Mouse (Mus musculus) forebrain, postnatal 0 days (tissue): ENCODE measurements around the gene Pip5k1b. TPM values are rescaled to one million over a fixed set of nuclear protein-coding genes. Genes with fewer than 3 reads are reported as not detected.

Source experiments
- ATAC-seq: fragments of 200-750 bp; cut with Nextera tagmentation; 2 replicates; pipeline ENCODE4 v1.8.0; 2017; ENCODE audit warnings: mild to moderate bottlenecking, moderate library complexity
- DNase-seq: peaks from one replicate; pipeline ENCODE4 v3.0.0-alpha.2; 2015
- H3K27ac ChIP-seq: fragments of 300-500 bp; sonication (generic); 2 replicates; pipeline ENCODE4 v1.5.1; 2014; ENCODE audit warnings: low read depth, mild to moderate bottlenecking, antibody characterized with exemption, low read length, moderate library complexity, mixed read lengths
- H3K27me3 ChIP-seq: fragments of 300-500 bp; sonication (generic); 2 replicates; pipeline ENCODE4 v1.6.1; 2014; ENCODE audit warnings: mild to moderate bottlenecking, low read length, mixed read lengths; ENCODE audit not compliant: insufficient read depth
- H3K36me3 ChIP-seq: fragments of 300-500 bp; sonication (generic); 2 replicates; pipeline ENCODE4 v1.6.1; 2014; ENCODE audit warnings: mild to moderate bottlenecking, moderate library complexity; ENCODE audit not compliant: insufficient read depth
- H3K4me1 ChIP-seq: fragments of 300-500 bp; sonication (generic); 2 replicates; pipeline ENCODE4 v1.6.1; 2014; ENCODE audit warnings: antibody characterized with exemption; ENCODE audit not compliant: insufficient read depth
- H3K4me2 ChIP-seq: fragments of 300-500 bp; sonication (generic); 2 replicates; pipeline ENCODE4 v1.6.1; 2014; ENCODE audit warnings: low read depth, mild to moderate bottlenecking, moderate library complexity
- H3K4me3 ChIP-seq: fragments of 300-500 bp; sonication (generic); 2 replicates; pipeline ENCODE4 v1.5.1; 2014; ENCODE audit warnings: low read depth, low read length, mixed read lengths
- H3K9ac ChIP-seq: fragments of 300-500 bp; sonication (generic); 2 replicates; pipeline ENCODE4 v1.6.1; 2014; ENCODE audit warnings: mild to moderate bottlenecking
- H3K9me3 ChIP-seq: fragments of 300-500 bp; sonication (generic); 2 replicates; pipeline ENCODE4 v1.6.1; 2016; ENCODE audit warnings: low read length
- CTCF ChIP-seq: sonication (generic); IDR thresholded peaks from 2 replicates; pipeline ENCODE4 v1.5.1; 2016; ENCODE audit warnings: antibody characterized with exemption, control low read depth, low read depth
- WGBS: fragments of 180-500 bp; shearing (Covaris S2); extraction: QIAGEN DNeasy Blood & Tissue Kit; methylation state at CpG from one replicate; pipeline ENCODE4 v1.1.7; 2014; 5-methylcytosine and 5-hydroxymethylcytosine counted together
- polyA plus RNA-seq: library from polyadenylated mRNA; unstranded; fragments of >200 nt; fragmentation: Nextera tagmentation; extraction: Ambion mirVana; gene quantifications from 2 replicates; pipeline ENCODE4 v1.2.1, GENCODE M21; 2015
- total RNA-seq: library from RNA; depleted of rRNA; stranded (reverse); fragments of >200 nt; gene quantifications from 2 replicates; pipeline ENCODE4 v1.2.3, GENCODE M21; 2014

The Pip5k1b gene
- total and polyA plus RNA-seq, 2 experiments from 2014 or later: 1.8 to 2.7 TPM

- WGBS: 79% methylated on average over 15 of the region's 15 CpGs
Observed at GRCm38 (mm10) chr19:24526731-24527612, 28.7 kb downstream of the Pip5k1b start.

GRCm38 (mm10) chr19:24523476-24524313, 32.0 kb downstream of the Pip5k1b start:
- DNase-seq (peak; percentile 26), ATAC-seq (no peak)
- Histone ChIP-seq H3K27me3 (no peaks in the 10 kb centered on the region), H3K4me2 (no peak overlapping the region), H3K9me3 (no peaks in the 10 kb centered on the region), H3K4me3 (no peak overlapping the region), H3K36me3 (no peaks in the 10 kb centered on the region), H3K4me1 (no peaks in the 10 kb centered on the region), H3K9ac (no peak overlapping the region), H3K27ac (no peak overlapping the region)
- no peak for TF ChIP-seq CTCF
- WGBS: 71% methylated on average over 15 of the region's 15 CpGs

More at GRCm38 (mm10) chr19:24526731-24527612, 28.7 kb downstream of the Pip5k1b start:
- no peak overlapping the region for H3K4me3 ChIP-seq
- DNase-seq (no peak), ATAC-seq (no peak)
- H3K4me1 ChIP-seq: no peaks in the 10 kb centered on the region
- no peak overlapping the region for H3K27ac ChIP-seq
- no peaks in the 10 kb centered on the region for H3K36me3 ChIP-seq
- TF ChIP-seq CTCF: no peak
- no peaks in the 10 kb centered on the region for H3K9me3 ChIP-seq
- no peak overlapping the region for H3K4me2 ChIP-seq
- no peaks in the 10 kb centered on the region for H3K27me3 ChIP-seq
- no peak overlapping the region for H3K9ac ChIP-seq

- H3K4me2 ChIP-seq: no peak overlapping the region
- ATAC-seq (no peak), DNase-seq (no peak)
- H3K27ac ChIP-seq: no peak overlapping the region
- no peak for TF ChIP-seq CTCF
- no peaks in the 10 kb centered on the region for H3K36me3 ChIP-seq
- H3K4me1 ChIP-seq: no peaks in the 10 kb centered on the region
- H3K9ac ChIP-seq: no peak overlapping the region
- no peaks in the 10 kb centered on the region for H3K27me3 ChIP-seq
- no peak overlapping the region for H3K4me3 ChIP-seq
- WGBS: 89% methylated on average over 7 of the region's 7 CpGs
- H3K9me3 ChIP-seq: no peaks in the 10 kb centered on the region
Observed at GRCm38 (mm10) chr19:24521997-24522396, 33.7 kb downstream of the Pip5k1b start.

GRCm38 (mm10) chr19:24521146-24521545, 34.5 kb downstream of the Pip5k1b start:
- Histone ChIP-seq H3K9ac (no peak overlapping the region), H3K36me3 (no peaks in the 10 kb centered on the region), H3K4me1 (no peaks in the 10 kb centered on the region), H3K4me3 (no peak overlapping the region), H3K27ac (no peak overlapping the region), H3K4me2 (no peak overlapping the region), H3K9me3 (no peaks in the 10 kb centered on the region), H3K27me3 (no peaks in the 10 kb centered on the region)
- TF ChIP-seq CTCF: no peak
- ATAC-seq (no peak), DNase-seq (no peak)
- 89% methylated on average over 9 of the region's 9 CpGs for WGBS

- Histone ChIP-seq H3K36me3 (no peaks in the 10 kb centered on the region), H3K4me3 (no peak overlapping the region), H3K4me1 (no peaks in the 10 kb centered on the region), H3K4me2 (no peak overlapping the region), H3K27ac (no peak overlapping the region), H3K9me3 (no peaks in the 10 kb centered on the region), H3K27me3 (no peaks in the 10 kb centered on the region), H3K9ac (no peak overlapping the region)
- ATAC-seq: no peak
- 90% methylated on average over 6 of the region's 6 CpGs for WGBS
- no peak for TF ChIP-seq CTCF
- no peak for DNase-seq
Observed at GRCm38 (mm10) chr19:24519732-24520409, 35.8 kb downstream of the Pip5k1b start.

GRCm38 (mm10) chr19:24518384-24518783, 37.3 kb downstream of the Pip5k1b start:
- Histone ChIP-seq H3K4me2 (no peak overlapping the region), H3K36me3 (no peaks in the 10 kb centered on the region), H3K27ac (no peak overlapping the region), H3K27me3 (no peaks in the 10 kb centered on the region), H3K9ac (no peak overlapping the region), H3K4me1 (no peaks in the 10 kb centered on the region), H3K4me3 (no peak overlapping the region), H3K9me3 (no peaks in the 10 kb centered on the region)
- DNase-seq (no peak), ATAC-seq (no peak)
- no peak for TF ChIP-seq CTCF

GRCm38 (mm10) chr19:24517057-24517456, 38.6 kb downstream of the Pip5k1b start:
- Histone ChIP-seq H3K9ac (no peak overlapping the region), H3K36me3 (no peaks in the 10 kb centered on the region)
- 85% methylated on average over 7 of the region's 7 CpGs for WGBS

More at GRCm38 (mm10) chr19:24517057-24517456, 38.6 kb downstream of the Pip5k1b start:
- no peak overlapping the region for H3K27ac ChIP-seq
- H3K4me1 ChIP-seq: no peaks in the 10 kb centered on the region
- no peaks in the 10 kb centered on the region for H3K9me3 ChIP-seq
- H3K4me3 ChIP-seq: no peak overlapping the region
- no peak for TF ChIP-seq CTCF
- H3K27me3 ChIP-seq: no peaks in the 10 kb centered on the region
- DNase-seq (no peak), ATAC-seq (no peak)
- H3K4me2 ChIP-seq: no peak overlapping the region
